Mouse (Mus musculus) heart, embryonic 15.5 days (tissue): ENCODE measurements around the gene Rapgefl1. TPM values are rescaled to one million over a fixed set of nuclear protein-coding genes. Genes with fewer than 3 reads are reported as not detected.
A peak's percentile ranks its signal among the peaks of the same experiment; 100 is the strongest.

Experiments
- ATAC-seq: fragments of 200-750 bp; cut with Nextera tagmentation; replicated peaks from 2 replicates; pipeline ENCODE4 v1.8.0; 2017; ENCODE audit warnings: low read depth, moderate TSS enrichment; ENCODE audit not compliant: insufficient number of reproducible peaks, insufficient read depth, low FRiP score
- H3K27ac ChIP-seq: fragments of 300-500 bp; sonication (generic); 2 replicates; pipeline ENCODE4 v1.5.1; 2015; ENCODE audit warnings: mild to moderate bottlenecking, inconsistent platforms
- H3K27me3 ChIP-seq: fragments of 300-500 bp; sonication (generic); 2 replicates; pipeline ENCODE4 v1.6.1; 2015; ENCODE audit warnings: inconsistent platforms
- H3K36me3 ChIP-seq: fragments of 300-500 bp; sonication (generic); 2 replicates; pipeline ENCODE4 v1.6.1; 2015; ENCODE audit warnings: mild to moderate bottlenecking, inconsistent platforms
- H3K4me1 ChIP-seq: fragments of 300-500 bp; sonication (generic); replicated peaks from 2 replicates; pipeline ENCODE4 v1.6.1; 2015; ENCODE audit warnings: inconsistent platforms
- H3K4me2 ChIP-seq: fragments of 300-500 bp; sonication (generic); 2 replicates; pipeline ENCODE4 v1.6.1; 2015; ENCODE audit warnings: inconsistent platforms, mild to moderate bottlenecking, moderate library complexity
- H3K4me3 ChIP-seq: fragments of 300-500 bp; sonication (generic); 2 replicates; pipeline ENCODE4 v1.5.1; 2015; ENCODE audit warnings: mild to moderate bottlenecking, inconsistent platforms
- H3K9ac ChIP-seq: fragments of 300-500 bp; sonication (generic); 2 replicates; pipeline ENCODE4 v1.6.1; 2015; ENCODE audit warnings: mild to moderate bottlenecking, inconsistent platforms
- H3K9me3 ChIP-seq: fragments of 300-500 bp; sonication (generic); replicated peaks from 2 replicates; pipeline ENCODE4 v1.6.1; 2016; ENCODE audit warnings: inconsistent platforms
- WGBS: fragments of 180-500 bp; shearing (Covaris S2); methylation state at CpG from one replicate; pipeline ENCODE4 v1.1.7; 2015; ENCODE audit warnings: mixed read lengths; 5-methylcytosine and 5-hydroxymethylcytosine counted together
- polyA plus RNA-seq: library from polyadenylated mRNA; unstranded; fragments of >200 nt; fragmentation: Nextera tagmentation; extraction: Ambion mirVana; gene quantifications from 2 replicates; pipeline ENCODE4 v1.2.1, GENCODE M21; 2015

The Rapgefl1 gene
- polyA plus RNA-seq, 1 experiment from 2014 or later, result 0.71 TPM

GRCm38 (mm10) chr11:98795015-98795713 lies 41.4 kb upstream of the Rapgefl1 start, which contains the start of gene Msl1:
Gene Msl1, plus strand, starts transcription at chr11:98795516.
- Histone ChIP-seq H3K27me3 (no peaks in the 10 kb centered on the region), H3K4me1 (peaks cover 29% of the 10 kb centered on the region), H3K4me3 (peak within 1 kb of the TSS; percentile 95), H3K4me2 (peak within 1 kb of the TSS; percentile 79), H3K9ac (peak within 1 kb of the TSS; percentile 100), H3K9me3 (no peaks in the 10 kb centered on the region), H3K36me3 (peaks cover 13% of the 10 kb centered on the region), H3K27ac (peak within 1 kb of the TSS; percentile 100)
- peak; percentile 73 for ATAC-seq
- WGBS, result under 1% methylated on average over 61 of the region's 89 CpGs

- H3K4me1 ChIP-seq, result peaks cover 29% of the 10 kb centered on the region
- ATAC-seq, result peak; percentile 32
- no peaks in the 10 kb centered on the region for H3K9me3 ChIP-seq
- H3K4me3 ChIP-seq, result peak overlapping the region; percentile 95
- peak overlapping the region; percentile 100 for H3K9ac ChIP-seq
- peaks cover 19% of the 10 kb centered on the region for H3K36me3 ChIP-seq
- WGBS, result under 1% methylated on average over 69 of the region's 74 CpGs
- peak overlapping the region; percentile 100 for H3K27ac ChIP-seq
- H3K27me3 ChIP-seq, result no peaks in the 10 kb centered on the region
- peak overlapping the region; percentile 79 for H3K4me2 ChIP-seq
Observed at GRCm38 (mm10) chr11:98795714-98796514, 40.7 kb upstream of the Rapgefl1 start.

GRCm38 (mm10) chr11:98796515-98797216 lies 39.9 kb upstream of the Rapgefl1 start:
- Histone ChIP-seq H3K4me1 (peaks cover 29% of the 10 kb centered on the region), H3K4me3 (peak overlapping the region; percentile 95), H3K4me2 (peak overlapping the region; percentile 79), H3K9ac (peak overlapping the region; percentile 100), H3K36me3 (peaks cover 27% of the 10 kb centered on the region), H3K27me3 (no peaks in the 10 kb centered on the region), H3K9me3 (no peaks in the 10 kb centered on the region), H3K27ac (peak overlapping the region; percentile 100)
- 2% methylated on average over 23 of the region's 23 CpGs for WGBS
- ATAC-seq, result no peak

- H3K4me1 ChIP-seq, result peaks cover 29% of the 10 kb centered on the region
- 2% methylated on average over 5 of the region's 5 CpGs for WGBS
- H3K4me2 ChIP-seq, result peak overlapping the region; percentile 79
- no peaks in the 10 kb centered on the region for H3K9me3 ChIP-seq
- peaks cover 33% of the 10 kb centered on the region for H3K36me3 ChIP-seq
- no peak for ATAC-seq
- peak overlapping the region; percentile 100 for H3K9ac ChIP-seq
- H3K27me3 ChIP-seq, result no peaks in the 10 kb centered on the region
- peak overlapping the region; percentile 100 for H3K27ac ChIP-seq
- H3K4me3 ChIP-seq, result peak overlapping the region; percentile 95
Observed at GRCm38 (mm10) chr11:98797306-98797705, 39.3 kb upstream of the Rapgefl1 start.

- Histone ChIP-seq H3K9ac (peak overlapping the region; percentile 100), H3K4me1 (peaks cover 29% of the 10 kb centered on the region), H3K36me3 (peaks cover 39% of the 10 kb centered on the region), H3K27ac (peak overlapping the region; percentile 100), H3K27me3 (no peaks in the 10 kb centered on the region), H3K4me3 (peak overlapping the region; percentile 95), H3K9me3 (no peaks in the 10 kb centered on the region), H3K4me2 (peak overlapping the region; percentile 79)
- WGBS, result 35% methylated on average over 4 of the region's 4 CpGs
- ATAC-seq, result no peak
Observed at GRCm38 (mm10) chr11:98797909-98798308, 38.7 kb upstream of the Rapgefl1 start.

GRCm38 (mm10) chr11:98804605-98805004 lies 32.0 kb upstream of the Rapgefl1 start, which contains the start of gene Casc3:
Gene Casc3, plus strand, starts transcription at chr11:98804905.
- no peak within 1 kb of the TSS for H3K9ac ChIP-seq
- peak within 1 kb of the TSS; percentile 34; the same call in 1 of the 2 replicates for H3K27ac ChIP-seq
- peaks cover 73% of the 10 kb centered on the region for H3K36me3 ChIP-seq

GRCm38 (mm10) chr11:98808417-98808816 lies 28.2 kb upstream of the Rapgefl1 start:
- whole genome bisulfite sequencing, result 63% methylated on average over 2 of the region's 2 CpGs
- Histone ChIP-seq H3K36me3 (peaks cover 56% of the 10 kb centered on the region), H3K9me3 (no peaks in the 10 kb centered on the region), H3K27ac (peak overlapping the region; percentile 98; the same call in 1 of the 2 replicates), H3K4me2 (peak overlapping the region; percentile 73; the same call in 1 of the 2 replicates), H3K4me3 (no peak overlapping the region), H3K27me3 (no peaks in the 10 kb centered on the region), H3K4me1 (peaks cover 28% of the 10 kb centered on the region), H3K9ac (no peak overlapping the region)
- ATAC-seq, result no peak

More at GRCm38 (mm10) chr11:98804605-98805004, 32.0 kb upstream of the Rapgefl1 start, which contains the start of gene Casc3:
- H3K4me3 ChIP-seq, result no peak within 1 kb of the TSS
- H3K27me3 ChIP-seq, result no peaks in the 10 kb centered on the region
- 88% methylated on average over 5 of the region's 5 CpGs for WGBS
- no peaks in the 10 kb centered on the region for H3K9me3 ChIP-seq
- H3K4me1 ChIP-seq, result peaks cover 16% of the 10 kb centered on the region
- H3K4me2 ChIP-seq, result no peak within 1 kb of the TSS
- no peak for ATAC-seq

GRCm38 (mm10) chr11:98809457-98810290 lies 26.9 kb upstream of the Rapgefl1 start:
- H3K27me3 ChIP-seq, result no peaks in the 10 kb centered on the region

GRCm38 (mm10) chr11:98810686-98811085 lies 25.9 kb upstream of the Rapgefl1 start:
- Histone ChIP-seq H3K4me2 (peak overlapping the region; percentile 73), H3K36me3 (peaks cover 53% of the 10 kb centered on the region), H3K27ac (peak overlapping the region; percentile 98; the same call in 1 of the 2 replicates), H3K9me3 (no peaks in the 10 kb centered on the region), H3K4me1 (peaks cover 23% of the 10 kb centered on the region), H3K9ac (peak overlapping the region; percentile 91), H3K4me3 (peak overlapping the region; percentile 87), H3K27me3 (no peaks in the 10 kb centered on the region)
- WGBS, result 58% methylated on average over 7 of the region's 7 CpGs
- ATAC-seq, result no peak

More at GRCm38 (mm10) chr11:98809457-98810290, 26.9 kb upstream of the Rapgefl1 start:
- H3K27ac ChIP-seq, result peak overlapping the region; percentile 98
- H3K9me3 ChIP-seq, result no peaks in the 10 kb centered on the region
- H3K9ac ChIP-seq, result peak overlapping the region; percentile 91
- H3K4me2 ChIP-seq, result peak overlapping the region; percentile 73
- peaks cover 23% of the 10 kb centered on the region for H3K4me1 ChIP-seq
- H3K4me3 ChIP-seq, result peak overlapping the region; percentile 87
- peaks cover 55% of the 10 kb centered on the region for H3K36me3 ChIP-seq
- peak; percentile 99 for ATAC-seq
- under 1% methylated on average over 84 of the region's 84 CpGs for WGBS

- Histone ChIP-seq H3K4me2 (no peak overlapping the region), H3K9me3 (no peaks in the 10 kb centered on the region), H3K27me3 (no peaks in the 10 kb centered on the region), H3K27ac (no peak overlapping the region), H3K9ac (no peak overlapping the region), H3K4me1 (peaks cover 4% of the 10 kb centered on the region; the same call in 1 of the 2 replicates), H3K36me3 (peaks cover 83% of the 10 kb centered on the region), H3K4me3 (no peak overlapping the region)
- WGBS, result 85% methylated on average over 1 of the region's 1 CpGs
- no peak for ATAC-seq
Observed at GRCm38 (mm10) chr11:98816706-98817239, 19.8 kb upstream of the Rapgefl1 start.
